Mouse (Mus musculus): Measurements from ENCODE around the gene Itgb8. TPM values are rescaled to one million over a fixed set of nuclear protein-coding genes. Genes with fewer than 3 reads are reported as not detected.

Itgb8 gene
- total and polyA plus RNA-seq, 3 experiments = not detected

DNA sequence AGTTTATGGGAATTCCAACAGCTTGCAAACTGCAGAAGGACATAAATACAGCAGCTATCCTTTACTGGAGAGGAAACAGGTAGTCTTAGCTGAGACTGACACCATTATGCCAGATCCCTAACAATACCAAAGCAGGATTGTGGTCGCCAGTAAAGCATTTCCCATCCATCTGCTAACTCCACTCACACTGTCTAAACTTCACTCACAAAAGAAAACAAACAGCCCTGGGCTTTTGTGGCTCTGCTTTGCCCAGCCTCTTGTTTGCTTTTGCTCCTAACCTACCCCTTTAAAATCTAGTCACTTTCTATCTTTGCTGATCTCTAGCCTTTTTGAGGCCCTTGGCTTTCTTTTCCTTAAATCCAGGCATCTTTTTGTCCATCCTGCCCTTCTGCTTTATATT lies 35.0 kb upstream of the Itgb8 start:
- Histone ChIP-seq H3K4me1 (ENCODE audit: control insufficient read depth in 1 of 2, insufficient read depth in 2 of 2) (peaks cover 0 to under 1% of the 10 kb centered on the region in 2 experiments; a peak in 1 of 4 replicates), H3K27ac (ENCODE audit: insufficient read depth, low read depth) (no peak overlapping the region), H3K9ac (ENCODE audit: insufficient read depth, low read depth) (no peak overlapping the region), H3K27me3 (replicated peaks) (no peaks in the 10 kb centered on the region), H3K9me3 (replicated peaks; ENCODE audit: low read length) (no peaks in the 10 kb centered on the region), H3K36me3 (replicated peaks in 1 of 2; ENCODE audit: control insufficient read depth in 1 of 2, insufficient read depth in 1 of 2, low read length in 1 of 2) (no peaks in the 10 kb centered on the region), H3K4me3 (replicated peaks in 1 of 3; ENCODE audit: low read depth in 2 of 3, low read length in 2 of 3, poor library complexity in 1 of 3) (no peak overlapping the region), H3K79me2 (replicated peaks; ENCODE audit: control insufficient read depth, extremely low read depth, insufficient read depth, poor library complexity, severe bottlenecking) (no peaks in the 10 kb centered on the region), H3K4me2 (ENCODE audit: insufficient read depth, low read depth, poor library complexity, severe bottlenecking) (no peak overlapping the region)
- DNase-seq (ENCODE audit: extremely low read depth) = no peak
- in situ Hi-C loops (cut with MboI; ENCODE audit: low pct_ligation_motif_present, low pct_unique_long_range_greater_than_20kb, low sequenced_read_pairs) (no loop called here), dilution Hi-C loops (cut with MboI; ENCODE audit: extremely low pct_ligation_motif_present, extremely low pct_unique_long_range_greater_than_20kb, low sequenced_read_pairs) (no loop called here)
- TF ChIP-seq MXI1 (IDR thresholded peaks at IDR 0.05; ENCODE audit: low read depth, low read length) (no peak), TCF12 (IDR thresholded peaks at IDR 0.05; ENCODE audit: low read depth, low read length) (no peak), MAFK (IDR thresholded peaks at IDR 0.05; ENCODE audit: insufficient replicate concordance, low read length) (no peak), UBTF (IDR thresholded peaks at IDR 0.05; ENCODE audit: low read depth, low read length) (no peak), MEF2A (IDR thresholded peaks at IDR 0.05; ENCODE audit: borderline replicate concordance, low read depth, low read length) (no peak), CHD2 (IDR thresholded peaks at IDR 0.05; ENCODE audit: low read length) (no peak), USF2 (conservative IDR thresholded peaks at IDR 0.05; ENCODE audit: low read depth, low read length) (no peak), PAX5 (IDR thresholded peaks at IDR 0.05; ENCODE audit: low read length) (no peak), CHD1 (IDR thresholded peaks at IDR 0.05; ENCODE audit: low read depth, low read length) (no peak), ZC3H11A (IDR thresholded peaks at IDR 0.05; ENCODE audit: low read depth, low read length) (no peak), POLR2A (IDR thresholded peaks at IDR 0.05; ENCODE audit: low read depth, low read length) (no peak), POLR2AphosphoS2 (IDR thresholded peaks at IDR 0.05; ENCODE audit: low read depth, low read length) (no peak), SMC3 (IDR thresholded peaks at IDR 0.05; ENCODE audit: low read depth, low read length) (no peak), KAT2A (IDR thresholded peaks at IDR 0.05; ENCODE audit: insufficient replicate concordance, low read length) (no peak)

GRCm38 (mm10) chr12:119271964-119272363 lies 33.4 kb upstream of the Itgb8 start:
- no peak overlapping the region for H3K4me2 ChIP-seq (ENCODE audit: insufficient read depth, low read depth, poor library complexity, severe bottlenecking)
- H3K4me1 ChIP-seq (ENCODE audit: control insufficient read depth in 1 of 2, insufficient read depth in 2 of 2) = peaks cover 2 to 6% of the 10 kb centered on the region in 2 experiments; a peak in 1 of 4 replicates
- no peaks in the 10 kb centered on the region for H3K36me3 ChIP-seq (replicated peaks in 1 of 2; ENCODE audit: control insufficient read depth in 1 of 2, insufficient read depth in 1 of 2, low read length in 1 of 2)
- TF ChIP-seq BHLHE40 (IDR thresholded peaks at IDR 0.05; ENCODE audit: low read depth, low read length) (no peak), RCOR1 (conservative IDR thresholded peaks at IDR 0.05; ENCODE audit: low read depth, low read length) (no peak), GABPA (IDR thresholded peaks at IDR 0.05; ENCODE audit: insufficient replicate concordance, low read depth, low read length) (no peak), CTCF (conservative IDR thresholded peaks at IDR 0.05 in 1 of 2, IDR thresholded peaks at IDR 0.05 in 1 of 2; ENCODE audit: low read depth in 2 of 2, low read length in 2 of 2) (no peak), USF1 (IDR thresholded peaks at IDR 0.05; ENCODE audit: low read depth, low read length) (no peak), ZKSCAN1 (IDR thresholded peaks at IDR 0.05; ENCODE audit: borderline replicate concordance, low read depth, low read length) (no peak), JUND (conservative IDR thresholded peaks at IDR 0.05; ENCODE audit: low read depth, low read length) (no peak)
- no peak overlapping the region for H3K9ac ChIP-seq (ENCODE audit: insufficient read depth, low read depth)
- dilution Hi-C loops (cut with MboI; ENCODE audit: extremely low pct_ligation_motif_present, extremely low pct_unique_long_range_greater_than_20kb, low sequenced_read_pairs) = no loop called here
- H3K27ac ChIP-seq (ENCODE audit: insufficient read depth, low read depth) = no peak overlapping the region
- no peak for DNase-seq (ENCODE audit: extremely low read depth)
- H3K27me3 ChIP-seq (replicated peaks) = no peaks in the 10 kb centered on the region
- H3K9me3 ChIP-seq (replicated peaks; ENCODE audit: low read length) = no peaks in the 10 kb centered on the region
- in situ Hi-C loops (cut with MboI; ENCODE audit: low pct_ligation_motif_present, low pct_unique_long_range_greater_than_20kb, low sequenced_read_pairs) = no loop called here
- no peaks in the 10 kb centered on the region for H3K79me2 ChIP-seq (replicated peaks; ENCODE audit: control insufficient read depth, extremely low read depth, insufficient read depth, poor library complexity, severe bottlenecking)
- no peak overlapping the region for H3K4me3 ChIP-seq (replicated peaks in 1 of 3; ENCODE audit: low read depth in 2 of 3, low read length in 2 of 3, poor library complexity in 1 of 3)
